Mouse (Mus musculus) adrenal gland, adult 8-10 months (tissue): ENCODE results near the gene B4galnt4. TPM values are rescaled to one million over a fixed set of nuclear protein-coding genes. Genes with fewer than 3 reads are reported as not detected.

Source experiments
- DNase-seq: peaks from one replicate; pipeline ENCODE4 v3.0.0; 2022
- total RNA-seq, 4 experiments: library from RNA; stranded (reverse); gene quantifications; 2 replicates each; pipeline ENCODE4 v1.2.4; 2022

B4galnt4 gene
- total RNA-seq, 4 experiments from 2014 or later = 2.0 to 6.1 (median 2.7) TPM

GRCm38 (mm10) chr7:141041661-141042060 lies 19.2 kb upstream of the B4galnt4 start:
- peak; percentile 40 for DNase-seq

DNA sequence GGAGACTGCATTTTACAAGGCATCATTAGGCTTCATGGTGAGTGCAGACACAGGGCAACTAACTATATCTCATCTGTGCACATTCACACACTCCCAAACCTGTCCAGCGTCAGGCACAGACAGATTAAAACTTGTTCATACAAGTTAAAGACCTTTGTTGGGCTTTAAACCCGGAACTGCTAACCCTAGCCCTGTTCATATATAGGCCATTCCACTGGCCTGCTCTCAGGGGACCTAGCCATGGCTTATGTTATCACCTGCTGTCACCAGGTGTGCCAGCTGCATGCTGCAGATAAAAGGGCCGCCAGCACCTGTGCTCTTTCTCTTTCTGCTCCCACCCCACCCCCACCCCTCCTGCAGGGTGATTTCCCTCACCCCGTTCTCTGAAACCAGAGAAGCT lies 18.4 kb upstream of the B4galnt4 start:
- DNase-seq = no peak

GRCm38 (mm10) chr7:141046931-141047580 lies 13.8 kb upstream of the B4galnt4 start:
- no peak for DNase-seq

DNA sequence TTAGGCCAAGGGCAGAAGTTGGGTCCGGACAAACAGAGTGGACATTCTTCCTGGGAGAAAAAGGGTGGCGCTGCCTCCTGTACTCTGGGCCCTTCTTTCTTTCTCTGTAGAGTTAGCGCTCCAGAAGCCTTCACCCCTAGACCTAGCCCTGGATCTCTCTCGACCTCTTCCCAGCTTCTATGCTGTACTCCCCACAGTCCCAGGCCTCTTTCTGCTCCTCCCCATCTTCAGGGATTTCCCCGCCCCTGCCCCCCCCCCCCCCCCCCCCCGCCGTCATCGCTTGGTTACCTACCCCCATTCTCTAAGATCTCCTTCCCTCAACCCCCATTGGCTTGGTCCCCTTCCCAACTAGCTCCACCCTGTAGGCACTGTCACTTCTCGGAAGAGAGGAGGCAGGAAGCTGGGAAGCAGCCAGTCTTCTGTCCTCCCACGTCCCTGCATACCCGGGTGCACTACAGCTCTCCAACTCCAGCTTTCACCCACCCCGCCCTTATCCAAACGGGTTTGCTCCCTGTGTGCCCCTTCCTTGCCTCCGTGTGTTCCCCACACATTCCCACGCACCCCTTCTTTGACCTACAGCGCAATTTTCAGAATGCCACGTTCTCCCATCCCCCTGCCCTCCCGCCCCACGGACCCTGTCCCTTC lies 13.2 kb upstream of the B4galnt4 start:
- DNase-seq = peak; percentile 72

DNA sequence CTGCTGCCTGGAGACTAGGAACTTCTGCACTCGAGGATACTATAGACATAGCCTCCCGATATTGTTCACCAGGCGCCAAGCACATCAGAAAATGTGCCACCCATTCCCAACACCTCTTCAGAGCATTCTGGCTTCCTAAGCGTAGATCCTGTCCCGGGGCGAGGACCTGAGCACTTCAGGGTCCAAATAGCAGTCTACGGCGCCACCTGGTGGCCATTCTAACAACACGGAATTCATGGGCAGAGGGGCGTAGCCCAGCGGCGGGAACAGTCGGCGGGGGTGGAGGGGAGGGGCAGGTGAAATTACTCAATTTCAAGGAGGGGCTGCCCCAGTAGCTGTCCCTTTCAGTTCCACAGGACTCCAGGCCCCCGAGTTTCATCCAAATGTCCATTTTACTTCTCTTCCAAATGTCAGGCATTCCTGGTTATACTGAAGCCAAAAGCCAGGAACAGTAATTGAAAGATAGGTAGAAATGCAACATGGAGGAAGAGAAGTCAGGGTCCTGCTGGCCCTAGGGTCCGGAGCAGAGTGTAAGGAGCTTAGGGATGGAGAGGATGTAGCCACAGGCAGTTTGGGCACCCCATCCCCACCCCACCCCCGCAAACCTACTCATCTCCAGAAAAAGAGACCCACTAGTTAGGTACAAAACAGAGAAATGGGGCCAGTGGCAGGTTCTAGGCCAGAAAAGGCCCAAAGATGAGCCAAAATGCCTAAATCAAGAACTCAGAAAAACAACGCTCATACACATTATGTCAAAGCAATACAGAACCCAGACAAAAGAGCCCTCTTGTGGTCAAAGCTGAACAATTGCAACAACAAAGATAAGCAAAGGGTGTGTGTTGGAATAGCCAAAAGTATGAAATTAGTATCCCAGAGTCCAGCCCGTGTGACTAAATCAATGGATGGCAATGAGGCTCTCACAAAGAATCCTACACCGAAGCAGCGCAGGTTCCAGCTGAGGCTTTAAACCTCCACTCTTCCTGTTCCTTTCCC lies 12.4 kb upstream of the B4galnt4 start:
- peak; percentile 85 for DNase-seq

- no peak for DNase-seq
Observed at GRCm38 (mm10) chr7:141049326-141049725, 11.6 kb upstream of the B4galnt4 start.

DNA sequence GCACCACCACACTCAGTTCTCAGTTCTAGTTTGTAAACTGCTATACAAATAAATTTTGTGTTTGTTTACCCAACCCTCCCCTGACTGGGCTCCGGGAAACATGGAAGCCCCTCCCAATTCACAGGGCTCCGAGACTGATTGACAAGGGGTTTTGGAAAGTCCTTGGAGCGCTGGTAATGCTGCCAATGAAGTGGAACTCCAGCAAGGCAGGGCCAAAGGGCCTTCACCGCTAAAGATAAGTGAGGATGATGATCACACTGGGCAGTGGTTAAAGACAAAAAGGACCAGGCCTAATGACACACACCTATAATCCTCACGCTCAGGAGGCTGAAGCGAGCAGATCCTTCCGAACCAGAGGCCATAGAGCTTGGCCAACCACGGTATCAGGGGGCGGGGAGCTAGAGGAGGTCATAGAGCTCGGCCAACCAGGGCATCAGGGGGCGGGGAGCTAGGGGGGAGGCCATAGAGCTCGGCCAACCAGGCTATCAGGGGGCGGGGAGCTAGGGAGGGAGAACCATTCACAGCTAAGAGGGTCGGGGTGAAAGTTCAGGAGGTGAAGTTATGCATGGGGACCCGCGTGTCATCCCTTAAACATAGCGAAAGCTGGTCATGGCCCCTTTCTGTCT lies 9.7 kb upstream of the B4galnt4 start:
- no peak for DNase-seq

DNA sequence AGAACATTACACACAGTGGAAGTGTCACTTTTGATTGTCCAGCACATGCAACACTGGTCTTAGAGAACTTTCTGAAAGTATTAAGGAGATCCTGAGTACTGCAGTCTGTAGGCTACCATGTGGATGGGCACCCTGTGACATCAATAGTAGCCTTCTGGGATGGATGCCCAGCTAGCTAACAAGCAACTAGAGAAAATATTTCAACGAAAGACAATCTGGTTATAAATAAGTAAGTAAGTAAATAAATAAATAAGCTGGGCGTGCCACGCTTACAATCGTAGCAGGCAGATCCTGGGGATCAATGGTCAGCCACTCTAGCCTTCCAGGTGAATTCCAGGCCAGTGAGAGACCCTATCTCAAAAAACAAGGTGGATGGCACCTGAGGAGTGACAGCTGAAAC lies 8.9 kb upstream of the B4galnt4 start:
- DNase-seq = no peak

DNA sequence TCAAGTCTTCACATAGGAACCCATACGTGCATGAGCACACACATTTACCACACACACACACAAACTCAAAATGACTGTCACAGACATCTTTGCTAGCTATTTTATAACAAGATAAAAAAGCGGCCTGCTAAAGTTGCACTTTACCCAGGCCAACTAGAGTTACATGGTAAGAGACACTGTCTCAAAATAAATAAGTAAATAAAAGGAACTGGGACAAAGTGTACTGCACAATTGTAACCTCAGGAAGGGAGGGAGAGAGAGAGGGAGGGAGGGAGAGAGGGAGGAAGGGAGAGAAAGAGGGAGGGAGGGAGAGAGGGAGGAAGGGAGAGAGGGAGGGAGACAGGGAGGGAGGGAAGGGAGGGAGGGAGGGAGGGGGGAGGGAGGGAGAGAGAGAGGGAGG lies 8.5 kb upstream of the B4galnt4 start:
- DNase-seq = no peak

DNA sequence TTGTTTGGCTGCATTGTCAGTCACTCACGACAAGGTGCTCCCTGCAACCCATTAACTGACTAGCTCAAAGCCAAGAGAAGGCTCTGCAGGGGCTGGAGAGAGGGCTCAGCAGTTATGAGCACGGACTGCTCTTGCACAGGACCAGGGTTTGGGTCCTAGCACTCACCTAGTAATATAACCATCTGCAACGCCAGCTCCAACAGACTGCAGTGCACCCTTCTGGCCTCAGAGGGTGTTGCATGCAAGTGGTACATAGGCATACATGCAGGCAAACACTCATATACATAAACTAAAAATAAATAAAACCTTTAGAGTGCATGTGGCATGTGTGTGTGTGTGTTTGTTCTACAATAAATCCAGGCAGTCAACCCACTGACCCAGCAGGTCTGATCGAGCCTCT lies 5.1 kb upstream of the B4galnt4 start:
- DNase-seq = no peak

- no peak for DNase-seq
Observed at GRCm38 (mm10) chr7:141056976-141057375, 3.9 kb upstream of the B4galnt4 start.

- no peak for DNase-seq
Observed at GRCm38 (mm10) chr7:141057541-141057940, 3.4 kb upstream of the B4galnt4 start.

- DNase-seq = no peak
Observed at GRCm38 (mm10) chr7:141058601-141059341, 2.1 kb upstream of the B4galnt4 start.

DNA sequence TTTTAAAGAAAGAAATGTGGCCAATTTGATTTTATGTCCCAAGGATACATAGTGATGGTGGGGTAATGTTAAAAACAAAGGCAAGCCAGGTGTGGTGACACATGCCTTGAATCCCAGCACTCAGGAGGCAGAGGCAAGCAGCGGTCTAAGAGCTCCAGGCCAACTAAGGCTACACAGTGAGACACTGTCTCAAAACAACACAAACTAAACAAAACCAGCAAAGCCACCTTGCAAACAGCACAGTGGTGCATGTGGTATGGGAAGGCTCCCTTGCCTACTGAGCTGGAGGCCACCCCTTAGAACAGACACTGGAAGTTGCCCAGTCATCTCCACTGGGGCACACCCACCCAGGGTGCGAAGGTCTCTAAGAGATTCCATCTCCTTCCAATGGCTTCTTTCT lies 975 bp upstream of the B4galnt4 start:
- no peak for DNase-seq

- DNase-seq = no peak
Observed at GRCm38 (mm10) chr7:141061269-141061692, 377 bp downstream of the B4galnt4 start.

- no peak for DNase-seq
Observed at GRCm38 (mm10) chr7:141062525-141062924, 1.6 kb downstream of the B4galnt4 start.

DNA sequence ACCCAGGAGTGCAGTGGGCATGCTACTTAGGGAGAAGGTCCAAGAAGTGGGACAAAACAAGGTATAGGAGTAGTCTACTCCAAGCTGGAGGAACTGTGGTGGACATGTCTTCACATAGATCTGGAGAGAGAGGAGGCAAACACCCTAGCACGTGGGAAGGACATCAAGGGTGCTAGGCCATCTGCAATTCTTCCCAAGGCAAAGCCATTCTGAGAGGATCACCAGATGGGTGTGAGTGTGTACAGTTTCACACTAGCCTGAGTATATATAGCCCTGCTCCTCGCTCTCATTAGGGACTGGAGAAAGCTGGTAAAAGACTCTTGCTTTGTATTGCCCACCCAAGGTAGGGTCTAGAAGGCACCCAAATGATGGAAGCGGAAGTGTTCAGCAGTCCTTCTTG lies 2.4 kb downstream of the B4galnt4 start:
- no peak for DNase-seq

DNA sequence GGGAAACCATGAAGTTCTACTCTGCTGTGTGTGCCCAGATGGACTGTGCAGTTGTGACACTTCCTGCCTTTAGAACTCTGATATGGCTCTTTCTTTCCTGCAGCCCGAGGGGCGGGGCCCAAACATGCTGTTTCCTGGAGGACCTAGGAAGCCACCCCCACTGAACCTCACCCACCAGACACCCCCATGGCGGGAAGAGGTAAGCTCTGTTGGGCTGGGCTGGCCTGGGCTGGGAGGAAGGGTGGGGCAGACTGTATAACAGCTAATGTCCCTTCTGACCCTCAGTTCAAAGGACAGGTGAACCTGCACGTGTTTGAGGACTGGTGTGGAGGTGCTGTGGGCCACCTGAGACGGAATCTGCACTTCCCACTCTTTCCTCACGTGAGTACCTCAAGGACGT lies 3.3 kb downstream of the B4galnt4 start:
- DNase-seq = no peak

- DNase-seq = no peak
Observed at GRCm38 (mm10) chr7:141064576-141064975, 3.7 kb downstream of the B4galnt4 start.

- no peak for DNase-seq
Observed at GRCm38 (mm10) chr7:141068351-141068750, 7.4 kb downstream of the B4galnt4 start.

DNA sequence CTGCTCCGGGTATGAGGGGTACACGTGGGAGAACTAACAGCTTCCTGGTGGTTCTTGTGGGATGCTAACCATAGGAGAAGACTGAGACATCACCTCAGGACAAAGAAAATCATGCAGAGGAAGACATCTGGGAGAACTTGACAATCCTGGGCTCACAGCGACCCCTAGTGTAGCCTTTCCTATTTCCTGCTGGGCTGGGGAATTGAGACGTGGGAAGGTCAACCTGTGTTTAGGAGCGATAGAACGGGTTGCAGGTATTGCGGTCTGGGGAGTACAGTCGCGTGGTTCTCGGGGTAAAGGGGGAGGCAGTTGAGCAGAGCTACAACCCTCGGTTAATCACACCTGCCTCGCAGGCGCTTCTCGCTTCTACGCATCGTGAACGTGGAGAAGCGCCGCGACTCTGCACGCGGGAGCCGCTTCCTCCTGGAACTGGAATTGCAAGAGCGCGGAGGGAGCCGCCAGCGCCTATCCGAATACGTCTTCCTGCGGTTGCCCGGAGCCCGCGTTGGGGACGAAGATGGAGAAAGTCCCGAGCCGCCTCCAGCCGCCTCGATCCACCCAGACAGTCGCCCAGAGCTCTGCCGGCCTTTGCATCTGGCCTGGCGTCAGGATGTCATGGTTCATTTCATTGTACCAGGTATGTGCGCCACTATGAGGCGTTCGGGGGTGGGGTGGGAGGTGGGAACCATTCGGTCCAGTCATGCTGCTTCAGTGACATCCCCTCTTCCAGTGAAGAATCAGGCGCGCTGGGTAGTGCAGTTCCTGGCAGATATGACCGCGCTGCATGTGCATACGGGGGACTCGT lies 9.4 kb downstream of the B4galnt4 start:
- peak; percentile 29 for DNase-seq
